Mouse (Mus musculus) G1E-ER4 (cell line): ENCODE results near the gene Lhx8. TPM values are rescaled to one million over a fixed set of nuclear protein-coding genes. Genes with fewer than 3 reads are reported as not detected.

Source experiments
- GATA1 ChIP-seq: IDR thresholded peaks from one replicate; pipeline ENCODE4 v1.8.0; 2012; ENCODE audit warnings: low read length, inconsistent platforms
- polyA plus RNA-seq: library from polyadenylated mRNA; stranded (reverse); fragments of >175 nt; gene quantifications from 2 replicates; pipeline ENCODE4 v1.2.3, GENCODE M21; 2012

Gene Lhx8
- polyA plus RNA-seq: not detected in 2 replicates

- TF ChIP-seq GATA1: no peak
Observed at GRCm38 (mm10) chr3:154330181-154331002, at the start of gene Lhx8. Lhx8 (minus strand) TSS chr3:154330659.

- no peak for TF ChIP-seq GATA1
Observed at GRCm38 (mm10) chr3:154373536-154373935, 43.1 kb upstream of the Lhx8 start.

GRCm38 (mm10) chr3:154372688-154373087 lies 42.2 kb upstream of the Lhx8 start:
- TF ChIP-seq GATA1: no peak

DNA sequence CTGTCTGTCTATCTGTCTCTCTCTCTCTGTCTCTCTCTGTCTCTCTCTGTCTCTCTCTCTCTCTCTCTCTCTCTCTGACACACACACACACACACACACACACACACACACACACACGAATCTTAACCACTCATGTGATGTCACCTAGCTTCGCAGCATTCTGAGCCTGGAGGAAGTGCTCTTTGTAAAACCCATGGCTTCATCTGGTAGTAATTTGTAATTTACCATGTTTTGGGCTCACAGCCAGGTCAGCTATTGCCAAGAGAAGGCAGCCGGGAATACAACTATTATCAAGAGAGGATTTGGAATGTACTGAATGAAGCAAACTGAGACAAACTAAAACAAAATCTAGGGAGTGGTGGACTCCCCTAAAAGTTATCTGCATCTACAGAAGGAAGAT lies 36.9 kb upstream of the Lhx8 start:
- no peak for TF ChIP-seq GATA1

- TF ChIP-seq GATA1: no peak
Observed at GRCm38 (mm10) chr3:154364604-154365209, 34.2 kb upstream of the Lhx8 start.

GRCm38 (mm10) chr3:154363507-154363906 lies 33.0 kb upstream of the Lhx8 start:
- TF ChIP-seq GATA1: no peak

- TF ChIP-seq GATA1: no peak
Observed at GRCm38 (mm10) chr3:154359231-154359630, 28.8 kb upstream of the Lhx8 start.

DNA sequence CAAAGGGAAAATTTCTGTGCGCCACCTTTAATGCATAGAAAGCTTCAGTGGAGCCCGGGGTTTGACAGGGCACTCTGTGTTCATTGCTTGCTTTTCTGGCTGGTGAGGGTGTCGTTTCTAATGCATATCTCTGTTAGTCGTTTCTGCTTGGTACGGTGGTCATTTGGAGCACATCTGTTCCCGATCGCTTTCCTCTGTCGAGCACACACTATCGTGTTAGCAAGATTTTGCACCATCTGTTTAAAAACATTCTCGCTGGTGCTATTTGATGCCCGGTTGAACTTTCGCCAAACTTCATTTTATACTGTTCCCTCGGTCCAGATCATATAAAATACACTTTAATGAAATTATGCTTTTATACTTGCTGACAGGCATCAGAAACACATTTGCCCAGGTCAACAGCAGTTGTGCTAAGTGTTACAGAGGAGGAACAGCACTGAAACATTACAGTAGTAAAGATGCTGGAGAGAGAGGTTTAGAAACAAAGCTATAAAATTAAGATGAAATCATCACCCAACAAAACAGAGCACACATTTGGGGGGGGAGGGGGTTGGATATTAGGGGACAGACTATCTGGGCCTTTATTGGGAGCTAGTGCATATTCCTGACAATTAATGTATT lies 9.9 kb upstream of the Lhx8 start:
- TF ChIP-seq GATA1: no peak

DNA sequence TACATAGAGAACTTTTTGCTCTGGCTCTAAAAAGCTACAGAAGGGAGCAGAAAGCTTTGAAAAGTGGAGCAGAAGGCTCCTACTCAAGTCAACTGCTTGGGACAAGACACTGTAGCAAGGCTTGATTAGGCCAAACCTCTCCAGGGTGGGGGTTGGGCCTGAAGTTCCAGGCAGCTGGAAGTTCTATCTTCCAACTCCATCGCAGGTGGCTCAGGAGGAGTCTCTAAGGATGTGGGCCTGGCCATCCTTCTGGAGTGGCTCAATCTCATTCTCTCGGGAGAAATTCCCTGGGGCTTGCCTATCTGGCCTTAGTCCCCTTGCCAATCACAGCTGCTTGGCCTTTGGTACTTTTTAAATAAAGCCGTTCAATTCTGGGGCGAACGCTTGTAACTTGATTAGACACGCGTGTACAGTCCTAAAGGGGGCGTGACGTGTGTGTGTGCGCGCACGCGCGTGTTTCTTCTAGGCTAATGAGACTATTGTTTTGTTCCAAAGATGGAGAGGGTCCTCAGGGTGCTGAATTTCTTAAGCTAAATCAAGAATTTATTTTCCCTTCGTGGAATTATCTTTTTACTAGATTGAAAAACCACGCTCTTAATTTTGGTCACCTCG lies 9.3 kb upstream of the Lhx8 start:
- TF ChIP-seq GATA1: no peak

DNA sequence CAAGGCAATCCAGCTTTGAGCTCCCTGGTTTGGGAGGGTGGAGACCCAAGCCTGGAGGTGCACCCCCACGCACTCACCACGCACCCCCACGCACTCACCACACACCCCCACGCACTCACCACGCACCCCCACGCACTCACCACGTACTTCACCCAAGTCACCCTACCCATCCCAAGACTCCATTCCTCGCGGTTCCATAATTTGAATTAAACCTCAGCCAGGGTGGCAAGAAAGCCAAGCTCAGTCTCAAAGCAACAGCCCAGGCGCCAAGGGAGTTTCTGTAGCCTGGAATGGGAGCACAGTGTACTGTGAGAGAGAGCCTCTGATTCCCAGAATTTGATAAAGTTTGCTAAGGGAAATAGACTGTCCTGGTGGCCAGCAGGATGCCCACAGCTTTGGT lies 4.3 kb upstream of the Lhx8 start:
- no peak for TF ChIP-seq GATA1

DNA sequence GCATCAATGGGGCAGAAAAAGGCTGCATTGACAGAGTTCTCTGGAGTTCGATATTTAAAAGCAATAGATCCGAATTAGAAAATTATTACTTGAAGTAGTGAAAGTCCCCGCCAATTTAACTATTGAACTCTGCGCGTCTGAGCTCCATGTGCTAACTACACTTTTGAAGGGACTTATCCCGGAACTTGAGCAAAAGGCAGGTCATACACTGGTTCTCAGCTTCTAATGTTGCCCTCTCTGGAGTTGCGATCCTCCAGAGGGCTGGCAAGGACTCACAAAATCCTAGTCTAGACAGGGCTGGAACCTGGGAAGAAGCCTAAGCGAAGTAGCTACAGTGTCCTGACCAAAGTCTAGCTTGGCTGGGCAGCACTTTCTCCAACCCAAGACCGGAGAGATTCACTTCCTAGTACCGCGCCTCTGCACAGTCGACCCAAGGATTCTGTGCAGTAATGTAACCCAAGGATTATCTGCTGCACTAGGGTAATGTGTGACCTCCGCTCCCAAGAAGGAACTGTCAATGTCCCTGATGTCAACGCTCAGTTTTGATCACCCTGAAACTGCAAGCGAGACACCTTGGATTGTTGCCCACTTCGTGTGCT lies 3.0 kb upstream of the Lhx8 start:
- TF ChIP-seq GATA1: no peak

DNA sequence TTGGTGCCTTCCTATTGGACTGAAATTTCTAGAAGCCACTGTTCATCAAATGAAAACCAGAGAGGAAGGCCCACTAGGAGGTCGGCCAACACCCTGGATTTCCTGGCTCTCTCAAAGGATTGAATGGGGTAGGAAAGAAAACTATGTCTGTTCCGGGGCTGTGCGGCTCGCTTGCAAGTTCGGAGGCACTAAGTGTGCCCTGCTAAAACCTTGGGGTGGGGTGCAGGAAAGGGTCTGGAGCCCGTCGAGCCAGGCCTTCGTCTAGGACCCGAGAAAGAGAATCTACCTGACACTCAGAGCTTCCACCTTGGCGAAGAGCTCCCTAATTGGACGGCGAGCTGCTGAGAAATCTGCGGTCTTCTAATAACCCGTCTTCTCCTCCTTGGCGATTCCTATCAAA lies 2.5 kb upstream of the Lhx8 start:
- no peak for TF ChIP-seq GATA1

DNA sequence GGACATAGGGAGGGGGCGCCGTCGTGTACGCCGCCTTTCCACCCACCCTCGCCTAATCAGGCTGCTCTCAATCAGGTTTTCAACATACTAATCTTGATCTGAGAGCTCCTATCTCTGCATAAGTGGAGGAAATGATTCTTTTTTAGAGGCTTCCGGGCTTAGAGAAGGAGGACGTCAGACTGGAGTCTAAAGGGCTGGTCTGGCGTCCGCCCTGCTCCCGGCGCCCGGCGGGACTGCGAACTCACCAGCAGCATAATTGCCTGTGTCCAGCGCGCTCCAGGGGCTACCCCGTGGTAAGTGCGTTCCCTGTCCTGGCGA lies 1.7 kb upstream of the Lhx8 start:
- TF ChIP-seq GATA1: no peak

DNA sequence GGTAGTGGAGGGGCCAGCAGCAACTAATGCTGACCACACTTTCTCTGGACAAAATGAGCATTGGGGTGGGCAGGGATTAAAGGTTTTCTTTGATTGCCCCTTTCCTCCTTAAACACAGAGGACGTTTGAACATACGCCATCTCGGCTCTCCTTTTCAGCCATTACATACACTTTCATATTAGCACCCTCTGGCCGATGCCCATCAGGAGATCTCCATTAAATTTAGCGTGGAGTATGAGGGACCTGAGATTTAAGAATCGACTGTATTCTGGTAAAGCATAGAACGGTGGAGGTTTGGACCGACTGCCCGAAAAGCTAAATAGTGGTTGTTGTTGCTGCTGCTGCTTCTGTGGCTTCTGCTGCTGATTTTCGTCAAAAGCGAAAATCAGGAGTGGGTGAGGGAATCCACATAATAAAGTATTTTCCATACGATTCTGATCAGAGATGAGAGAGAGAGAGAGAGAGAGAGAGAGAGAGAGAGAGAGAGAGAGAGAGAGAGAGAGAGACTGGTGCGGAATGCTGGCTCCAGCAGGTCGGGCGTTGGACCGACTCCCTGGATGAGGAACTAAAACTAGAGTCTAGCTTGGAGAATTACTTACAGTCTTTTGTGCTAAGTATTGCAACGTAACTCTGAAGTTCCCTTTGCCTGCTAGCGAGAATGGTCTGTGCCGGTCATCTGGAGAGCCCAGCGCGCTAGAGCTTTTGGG lies 1.2 kb upstream of the Lhx8 start:
- no peak for TF ChIP-seq GATA1

GRCm38 (mm10) chr3:154331003-154331340 lies 513 bp upstream of the Lhx8 start:
- TF ChIP-seq GATA1: no peak

GRCm38 (mm10) chr3:154329323-154330180 lies 907 bp downstream of the Lhx8 start:
- no peak for TF ChIP-seq GATA1
